Mouse (Mus musculus) layer of hippocampus, adult 9-11 months (tissue): ENCODE measurements around the gene Trmt112.

Experiments used
- DNase-seq: peaks from one replicate; pipeline ENCODE4 v3.0.0; 2022

The Trmt112 gene

DNA sequence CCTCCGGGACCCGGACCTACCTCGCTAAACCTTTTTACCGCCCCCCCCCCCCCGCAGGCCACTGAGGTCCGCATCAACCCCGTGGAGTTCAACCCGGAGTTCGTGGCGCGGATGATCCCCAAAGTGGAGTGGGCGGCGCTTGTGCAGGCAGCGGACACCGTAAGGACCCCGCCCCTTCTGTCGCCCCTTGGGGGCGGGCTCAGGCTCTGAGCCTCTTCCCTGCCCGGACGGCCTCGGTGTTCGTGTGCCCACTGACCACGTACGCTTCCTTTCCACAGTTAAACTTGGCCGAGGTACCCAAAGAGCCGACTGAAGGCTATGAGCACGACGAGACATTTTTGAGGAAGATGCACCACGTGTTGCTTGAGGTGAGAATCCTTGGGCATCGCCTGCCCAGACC lies 808 bp downstream of the Trmt112 start:
- peak; percentile 72 for DNase-seq

DNA sequence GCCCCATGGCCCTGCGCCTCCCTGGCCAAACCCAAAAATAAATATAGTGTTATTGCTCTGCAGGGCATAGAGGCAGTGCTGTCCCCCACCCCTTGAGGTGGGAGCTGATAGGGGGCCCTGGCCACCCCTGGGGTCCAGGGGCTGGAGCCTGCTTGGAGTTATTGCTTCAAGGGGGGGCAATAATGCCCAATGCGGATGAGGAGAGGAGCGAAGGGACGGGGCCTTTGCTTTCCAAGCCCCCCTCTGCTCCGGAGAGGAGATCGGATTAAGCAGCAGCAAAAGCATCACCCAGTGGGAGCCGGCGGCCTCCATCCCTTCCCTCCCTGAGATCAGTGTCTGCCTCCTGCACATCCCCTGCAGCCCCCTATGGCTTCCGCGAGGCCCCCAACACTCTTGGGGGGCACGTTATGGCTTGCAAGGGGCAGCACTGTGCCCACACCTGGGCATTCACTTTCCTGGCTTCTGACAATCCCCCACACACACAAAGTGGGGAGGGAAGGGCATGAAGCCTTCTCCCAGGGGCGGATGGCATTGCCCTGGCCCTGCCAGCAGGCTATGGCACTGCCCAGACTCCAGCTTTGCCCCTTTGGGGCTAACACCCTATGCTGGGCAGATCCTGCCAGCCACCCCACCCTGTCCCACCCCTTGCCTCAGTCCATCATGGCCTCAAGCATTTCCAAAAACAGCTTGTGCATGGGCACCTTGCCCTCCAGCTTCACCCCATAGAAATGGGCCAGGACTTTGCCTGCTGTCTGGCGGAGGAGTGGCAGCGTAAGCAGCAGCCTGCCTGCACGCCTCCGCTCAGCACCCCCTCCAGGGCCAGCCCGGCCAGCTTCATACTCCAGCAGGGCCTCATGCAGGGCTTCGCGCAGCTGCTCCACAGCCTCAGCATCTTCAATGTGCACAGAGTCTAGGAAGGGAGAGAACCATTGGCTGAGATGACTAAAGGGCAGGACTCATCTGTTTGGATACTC lies 1.9 kb downstream of the Trmt112 start:
- DNase-seq = peak; percentile 27

DNA sequence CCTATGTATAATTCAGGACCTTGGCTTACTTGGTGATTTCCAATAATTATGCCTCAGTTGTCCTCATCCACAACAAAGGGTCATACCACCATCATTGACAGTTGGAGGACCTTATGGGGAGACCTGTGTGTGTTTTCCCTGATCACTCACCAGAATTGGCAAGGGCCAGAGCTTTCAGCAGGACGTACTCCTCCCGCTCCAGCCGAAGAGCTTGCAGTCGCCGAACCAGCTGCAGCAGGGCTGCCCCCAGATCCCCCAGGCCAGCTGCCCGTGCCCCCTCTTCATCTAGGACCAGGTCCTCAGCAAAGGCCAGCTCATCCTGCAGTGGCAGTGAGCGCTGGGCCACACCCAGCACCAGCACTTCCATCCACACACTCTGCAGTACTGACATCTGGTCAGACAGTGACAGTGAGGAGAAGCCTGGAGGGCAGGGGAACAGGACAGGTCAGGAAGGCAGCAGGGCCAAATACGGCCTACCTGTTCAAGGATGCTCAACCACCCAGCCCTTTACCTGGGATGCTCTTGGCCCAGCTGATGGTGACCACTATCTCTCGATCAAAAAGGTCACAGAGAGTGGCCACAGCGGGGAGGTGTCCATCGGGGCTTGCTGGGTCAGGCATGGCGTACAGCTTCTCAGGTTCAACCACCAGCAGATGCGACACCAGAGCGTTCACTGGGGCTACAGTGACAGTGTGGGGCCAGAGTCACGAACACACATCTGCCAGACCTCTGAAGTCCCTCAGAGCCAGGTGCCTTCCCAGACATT lies 2.9 kb downstream of the Trmt112 start:
- DNase-seq = peak; percentile 5

DNA sequence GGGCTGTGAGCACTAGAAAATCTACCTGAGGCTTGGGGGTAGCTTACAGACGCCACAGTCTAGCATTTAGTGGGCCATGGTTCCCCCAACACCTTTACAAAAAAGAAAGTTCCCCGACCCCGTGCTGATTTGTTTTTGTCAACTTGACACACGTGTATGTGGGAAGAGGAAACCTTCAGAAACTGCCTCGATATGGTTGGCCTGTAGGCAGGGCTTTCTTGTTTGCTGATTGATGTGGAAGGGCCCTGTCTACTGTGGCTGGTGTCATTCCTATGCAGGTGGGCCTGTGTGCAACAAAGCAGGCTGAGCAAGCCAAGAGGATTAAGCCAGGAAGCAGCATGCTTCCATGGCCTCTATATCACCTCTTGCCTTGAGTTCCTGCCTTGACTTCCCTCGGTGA lies 3.5 kb downstream of the Trmt112 start:
- DNase-seq = no peak

DNA sequence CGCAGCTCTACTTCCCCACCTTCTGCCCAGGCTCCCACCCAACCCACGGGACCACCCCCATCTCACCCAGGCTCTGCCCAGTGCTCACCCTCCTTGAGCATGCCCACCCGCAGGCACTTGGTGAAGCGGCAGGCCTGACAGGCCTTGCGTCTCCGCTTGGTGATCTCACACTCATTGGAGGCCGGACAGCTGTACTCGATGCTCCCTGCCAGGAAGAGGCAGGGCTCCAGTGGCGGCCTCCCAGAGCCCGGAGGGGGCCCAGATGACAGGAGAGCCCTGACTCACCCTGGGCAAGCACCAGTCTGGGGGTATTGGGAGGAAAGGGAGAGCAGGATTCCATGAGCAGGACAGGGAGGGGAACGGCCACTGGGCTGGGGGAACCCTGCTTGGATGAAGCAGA lies 4.5 kb downstream of the Trmt112 start:
- peak; percentile 7 for DNase-seq

DNA sequence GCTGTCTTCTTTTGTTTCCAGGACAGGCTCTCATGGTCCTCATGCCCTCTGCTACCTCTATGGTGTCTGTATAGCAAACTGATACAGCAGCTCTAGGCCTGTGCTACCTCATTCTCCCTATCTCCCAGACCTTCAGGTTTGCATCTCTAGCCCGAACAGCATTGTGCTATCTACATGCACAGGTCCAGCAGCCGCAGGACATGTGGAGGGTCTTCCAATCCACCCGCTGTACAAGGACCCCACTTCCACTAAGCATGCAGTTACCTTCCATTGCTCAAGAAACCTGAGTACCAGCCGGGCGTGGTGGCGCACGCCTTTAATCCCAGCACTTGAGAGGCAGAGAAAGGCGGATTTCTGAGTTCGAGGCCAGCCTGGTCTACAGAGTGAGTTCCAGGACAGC lies 5.0 kb downstream of the Trmt112 start:
- DNase-seq = peak; percentile 1

DNA sequence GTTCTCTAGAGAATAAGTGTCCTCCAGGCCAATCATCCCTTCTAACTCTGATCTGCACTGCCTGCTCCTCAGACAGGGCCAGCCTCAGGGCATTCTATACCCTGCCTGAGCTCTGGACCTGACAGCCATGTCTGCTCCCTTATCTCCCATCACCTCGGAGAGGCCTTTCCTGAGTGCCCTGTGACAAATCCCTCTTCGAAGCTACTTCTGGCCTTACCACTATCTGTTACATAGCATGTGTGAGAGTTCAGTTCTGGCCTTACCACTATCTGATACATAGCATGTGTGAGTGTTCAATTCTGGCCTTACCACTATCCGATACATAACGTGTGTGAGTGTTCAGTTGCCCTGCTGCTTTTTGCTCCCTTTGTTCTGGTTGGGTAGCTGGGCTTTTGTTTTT lies 5.8 kb downstream of the Trmt112 start:
- peak; percentile 1 for DNase-seq

DNA sequence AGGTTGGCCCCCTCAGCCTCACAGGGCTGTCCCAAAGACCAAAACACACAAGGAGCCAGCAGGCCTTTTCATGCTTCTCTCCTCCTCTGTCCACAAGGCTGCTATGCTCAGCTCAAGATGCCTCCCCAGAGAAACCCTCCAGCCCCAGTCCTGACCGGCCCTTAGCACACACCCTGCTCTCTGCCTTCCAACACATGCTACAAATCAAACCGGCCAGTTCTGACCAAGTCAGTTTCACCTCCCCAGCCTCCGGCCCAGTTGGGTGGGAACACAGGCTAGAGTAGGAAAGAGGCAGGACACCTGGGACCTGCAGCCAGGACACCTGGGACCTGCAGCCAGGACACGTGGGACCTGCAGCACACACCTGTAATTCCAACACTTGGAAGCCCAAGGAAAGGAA lies 7.0 kb downstream of the Trmt112 start:
- no peak for DNase-seq

DNA sequence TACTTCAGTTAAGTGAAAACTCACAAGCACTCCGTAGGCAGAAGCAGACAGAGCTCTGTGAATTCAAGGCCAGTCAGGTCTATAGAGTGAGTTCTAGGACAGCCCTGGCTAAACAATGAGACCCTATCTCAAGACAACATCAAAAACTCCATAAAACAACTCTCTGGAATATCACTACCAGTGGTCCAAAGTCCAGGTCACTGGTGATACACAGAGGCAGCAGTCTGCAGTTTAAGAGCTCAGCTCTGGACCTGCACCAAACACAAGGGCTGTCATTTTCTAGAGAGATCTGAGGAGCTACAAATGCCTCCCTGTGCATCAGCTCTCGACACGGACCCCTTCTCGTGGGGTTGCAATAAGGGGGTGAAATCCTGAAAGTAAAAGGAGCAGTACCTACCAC lies 8.8 kb downstream of the Trmt112 start:
- DNase-seq = no peak

DNA sequence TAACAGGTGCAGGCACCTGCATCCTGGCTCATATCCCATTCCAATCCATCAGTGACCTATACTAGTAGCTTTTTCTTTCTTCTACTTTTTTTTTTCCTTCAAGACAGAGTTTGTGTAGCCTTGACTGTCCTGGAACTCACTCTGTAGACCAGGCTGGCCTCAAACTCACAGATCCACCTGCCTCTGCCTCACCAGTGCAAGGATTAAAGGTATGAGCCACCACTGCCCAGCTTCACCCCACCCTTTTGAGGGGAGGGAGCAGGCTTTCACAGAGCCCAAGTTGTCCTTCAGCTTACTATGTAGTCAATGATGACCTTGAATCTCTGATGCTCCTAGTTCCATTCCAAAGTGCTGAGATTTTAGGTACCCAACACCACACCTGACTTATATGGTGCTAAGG lies 9.9 kb downstream of the Trmt112 start:
- DNase-seq = no peak

DNA sequence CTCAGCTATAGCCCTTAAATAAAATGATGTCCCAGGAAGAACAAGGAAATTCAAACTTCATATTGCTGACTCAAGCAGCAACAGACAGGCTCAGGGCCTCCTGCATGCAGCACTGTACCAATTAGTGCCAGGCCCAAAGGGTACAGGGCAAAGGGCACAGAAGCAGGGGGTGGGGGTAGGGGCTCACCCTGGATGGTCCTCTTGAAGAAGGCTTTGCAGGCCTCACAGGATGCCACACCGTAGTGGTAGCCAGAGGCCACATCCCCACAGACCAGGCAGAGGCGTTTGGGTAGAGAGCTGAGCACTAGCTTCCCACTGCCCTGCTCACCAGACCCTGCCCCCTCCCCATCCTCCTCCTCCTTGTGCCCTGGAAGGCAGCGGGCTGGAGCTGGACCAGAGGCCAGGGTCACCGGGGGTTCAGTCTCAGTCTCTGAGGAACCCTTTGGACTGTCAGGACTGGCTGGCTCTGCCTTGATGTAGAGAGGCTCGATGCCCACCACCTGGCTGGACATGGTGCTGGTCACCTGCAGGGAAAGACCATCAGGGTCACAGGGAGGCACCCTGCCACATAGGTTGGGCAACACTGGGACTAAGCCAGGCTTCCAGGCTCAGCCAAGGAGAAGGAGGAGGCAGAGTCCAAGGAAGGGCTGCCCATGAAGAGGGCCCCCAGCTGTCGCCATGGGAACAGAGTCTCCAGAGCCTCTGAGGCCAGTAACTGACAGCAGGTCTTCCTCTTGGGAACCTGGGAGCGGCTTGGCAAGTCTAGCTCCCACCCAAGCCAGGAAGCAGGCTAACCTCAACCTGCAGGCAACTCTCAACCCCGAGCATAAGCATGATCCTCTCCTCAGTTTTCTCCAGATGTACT lies 10.6 kb downstream of the Trmt112 start:
- DNase-seq = peak; percentile 39

DNA sequence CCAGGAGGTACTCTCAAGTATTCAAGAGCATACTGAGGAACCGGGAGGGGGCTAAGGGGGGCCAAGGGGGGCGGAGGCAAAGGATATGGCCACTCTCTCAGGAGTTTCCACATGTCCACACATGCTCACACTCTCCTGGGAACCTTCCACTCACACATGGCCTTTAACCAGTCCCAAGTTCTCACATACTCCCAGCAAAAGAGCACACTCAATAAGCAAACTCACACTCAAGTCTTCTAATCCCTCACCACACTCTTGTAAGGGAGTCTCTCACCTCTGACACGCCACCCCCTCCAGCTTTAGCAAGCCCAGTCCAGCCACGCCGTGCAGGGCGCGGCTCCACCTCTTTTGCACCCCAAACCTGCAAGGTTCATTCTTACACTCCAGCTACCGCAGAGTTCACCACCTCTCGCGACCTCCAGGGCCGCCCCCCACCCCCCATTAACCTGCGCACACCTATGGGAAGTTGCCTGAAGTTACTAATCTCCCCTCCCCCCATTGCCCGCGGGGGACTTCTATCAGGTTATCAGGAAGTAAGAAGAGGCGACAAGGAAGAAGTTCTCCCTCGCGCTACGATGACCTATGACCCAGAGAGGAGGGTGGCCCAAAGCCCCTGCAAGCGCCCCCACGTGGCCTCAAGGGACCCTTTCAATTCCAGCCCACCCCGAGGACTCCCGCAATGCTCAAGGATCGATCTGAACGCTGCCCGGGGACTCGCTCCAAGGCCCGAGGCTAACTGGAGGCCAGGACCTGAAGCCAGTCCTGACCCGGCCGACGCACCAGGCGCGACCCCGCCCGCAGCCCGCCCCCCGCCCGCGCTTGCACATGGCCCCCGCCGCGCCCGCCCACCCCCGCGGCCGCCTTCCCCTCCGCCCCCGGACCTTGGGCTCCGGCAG lies 11.5 kb downstream of the Trmt112 start:
- DNase-seq = peak; percentile 68

DNA sequence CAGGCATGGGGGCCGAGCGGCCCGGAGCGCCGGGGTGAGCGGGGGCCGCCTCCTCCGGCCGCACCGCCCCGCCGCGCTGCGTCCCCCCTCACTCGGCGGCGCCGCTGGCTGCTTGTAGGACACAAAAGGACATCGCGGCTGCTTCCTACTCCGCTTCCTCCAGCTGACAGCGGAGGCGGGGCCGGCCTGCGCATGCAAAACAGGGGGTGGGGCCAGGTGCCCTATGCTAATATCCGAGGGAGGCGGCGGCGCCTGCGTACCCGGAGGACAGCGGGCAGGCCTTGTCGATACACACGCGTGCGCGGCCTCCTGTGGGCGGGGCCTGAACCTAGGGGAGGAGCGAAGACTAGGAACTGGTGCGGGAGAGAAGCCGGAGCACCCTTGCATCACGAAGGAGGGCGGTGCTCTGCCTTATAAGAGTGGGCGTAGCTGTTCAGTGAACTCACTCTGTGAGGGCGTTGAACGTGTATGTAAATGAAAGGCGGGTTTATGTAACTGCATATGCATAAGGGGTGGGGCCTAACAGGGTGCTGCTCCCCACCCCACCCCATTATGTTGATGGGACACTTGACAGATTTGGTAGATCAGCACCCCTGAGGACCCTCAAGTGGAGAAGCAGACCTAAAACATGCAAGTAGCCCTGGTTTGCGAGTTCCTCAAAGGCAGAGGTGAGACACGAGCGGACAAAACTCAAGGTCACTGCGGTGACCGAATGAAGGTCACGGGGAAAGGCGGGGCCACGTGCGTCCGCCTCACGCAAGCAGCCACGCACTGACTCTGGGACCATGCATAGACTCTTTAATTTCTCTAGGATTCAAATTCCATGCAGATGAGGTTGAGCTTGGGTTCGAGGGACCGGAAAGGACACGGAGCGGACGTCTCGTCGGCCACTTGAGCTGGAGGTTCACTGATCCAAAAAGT lies 12.4 kb downstream of the Trmt112 start, which contains the start of gene Esrra:
Gene Esrra, minus strand, starts transcription at position 167 of the 921 bp plus-strand sequence.
- peak; percentile 100 for DNase-seq

DNA sequence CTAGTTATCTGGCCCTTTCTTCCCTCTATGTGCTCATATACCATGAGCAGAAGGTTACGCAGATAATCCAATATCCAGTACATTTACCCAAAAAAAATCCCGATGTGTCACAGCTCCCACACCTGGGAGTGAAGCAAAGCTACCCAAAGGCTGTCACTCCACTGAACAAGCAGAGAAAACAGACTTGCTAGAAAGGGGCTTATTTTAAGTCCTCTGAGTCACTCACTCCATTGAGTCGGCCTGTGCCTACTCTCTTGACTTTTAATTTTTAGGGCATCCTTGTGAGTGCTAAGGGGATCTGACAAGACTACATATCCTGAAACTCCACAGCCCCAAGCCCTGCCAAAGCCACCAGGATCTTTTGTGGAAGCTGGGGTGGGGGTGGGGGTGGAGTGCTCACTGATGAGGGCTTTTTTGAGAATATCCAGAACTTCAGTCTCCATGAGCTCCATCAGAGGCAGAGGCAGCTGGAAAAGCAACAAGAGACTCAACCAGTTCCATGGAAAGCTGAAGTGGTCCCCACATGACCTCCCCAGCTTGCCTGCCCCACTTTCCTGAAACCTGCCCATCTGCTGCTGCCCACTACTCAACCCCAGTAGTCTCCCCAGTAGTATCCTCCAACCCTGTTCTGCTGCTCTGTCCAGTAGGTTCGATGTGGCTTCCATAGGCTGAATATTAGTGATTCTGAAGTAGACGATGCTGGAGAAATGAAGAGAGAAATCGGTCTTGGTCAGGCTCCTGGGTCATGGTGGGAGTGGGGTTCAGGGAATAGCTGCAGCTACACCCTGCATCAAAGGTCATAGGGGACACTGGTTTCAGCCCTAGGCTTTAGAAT lies 13.6 kb downstream of the Trmt112 start:
- no peak for DNase-seq

DNA sequence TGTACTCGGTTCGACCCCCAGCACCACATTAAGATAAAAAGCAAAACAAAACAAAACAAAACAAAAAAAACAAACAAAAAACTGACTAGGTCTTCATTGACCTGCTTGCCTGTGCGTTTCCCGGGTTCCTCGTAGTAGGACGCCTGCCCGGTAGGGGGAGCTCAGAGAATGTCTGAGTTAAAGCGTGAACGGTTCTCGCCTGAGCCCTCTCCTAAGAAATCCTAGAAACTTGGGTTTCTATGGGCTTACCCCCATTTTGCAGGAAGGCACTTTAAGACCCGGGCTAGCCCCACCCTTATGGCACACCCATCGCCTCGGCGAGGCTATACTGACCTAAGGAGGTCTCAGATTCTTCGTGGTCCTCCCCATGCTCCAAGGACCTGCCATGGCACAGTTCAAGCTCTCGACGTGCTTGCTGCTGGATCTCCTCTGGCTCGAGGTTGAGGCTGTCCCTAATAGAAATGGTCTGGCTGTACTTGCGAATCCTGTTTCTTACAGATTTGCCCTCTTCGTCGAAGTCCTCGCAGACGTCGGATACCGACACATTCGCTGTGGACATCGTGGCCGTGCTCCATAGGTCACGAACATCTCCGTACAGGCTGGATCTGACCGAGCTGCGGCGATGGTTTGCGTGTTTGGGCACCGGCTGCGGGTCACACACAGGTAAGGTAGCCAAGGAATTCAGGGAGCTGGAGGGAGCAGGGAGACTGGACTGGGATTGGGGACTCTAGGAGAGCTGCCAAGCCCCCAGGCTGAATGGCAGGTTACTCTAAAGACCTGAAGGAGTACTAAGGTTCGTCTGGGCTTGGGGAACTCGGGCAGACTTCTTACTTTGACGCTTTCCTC lies 15.2 kb downstream of the Trmt112 start:
- DNase-seq = peak; percentile 74

DNA sequence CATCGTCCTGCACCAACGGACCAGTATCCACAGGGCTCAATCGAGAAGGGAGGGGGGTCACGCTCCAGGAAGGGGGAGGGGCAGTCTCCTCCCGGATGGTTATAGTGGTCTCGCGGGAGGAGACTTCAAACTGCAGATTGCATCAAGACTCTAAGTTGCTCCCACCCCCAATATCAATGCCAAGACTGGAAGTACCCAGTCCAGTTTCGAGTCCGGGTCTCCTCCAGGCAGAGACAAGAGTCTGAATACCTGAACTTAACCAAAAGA lies 15.7 kb downstream of the Trmt112 start, which contains the start of gene Catsperz:
Gene Catsperz, minus strand, starts transcription at position 74 of the 267 bp plus-strand sequence.
- DNase-seq = no peak

DNA sequence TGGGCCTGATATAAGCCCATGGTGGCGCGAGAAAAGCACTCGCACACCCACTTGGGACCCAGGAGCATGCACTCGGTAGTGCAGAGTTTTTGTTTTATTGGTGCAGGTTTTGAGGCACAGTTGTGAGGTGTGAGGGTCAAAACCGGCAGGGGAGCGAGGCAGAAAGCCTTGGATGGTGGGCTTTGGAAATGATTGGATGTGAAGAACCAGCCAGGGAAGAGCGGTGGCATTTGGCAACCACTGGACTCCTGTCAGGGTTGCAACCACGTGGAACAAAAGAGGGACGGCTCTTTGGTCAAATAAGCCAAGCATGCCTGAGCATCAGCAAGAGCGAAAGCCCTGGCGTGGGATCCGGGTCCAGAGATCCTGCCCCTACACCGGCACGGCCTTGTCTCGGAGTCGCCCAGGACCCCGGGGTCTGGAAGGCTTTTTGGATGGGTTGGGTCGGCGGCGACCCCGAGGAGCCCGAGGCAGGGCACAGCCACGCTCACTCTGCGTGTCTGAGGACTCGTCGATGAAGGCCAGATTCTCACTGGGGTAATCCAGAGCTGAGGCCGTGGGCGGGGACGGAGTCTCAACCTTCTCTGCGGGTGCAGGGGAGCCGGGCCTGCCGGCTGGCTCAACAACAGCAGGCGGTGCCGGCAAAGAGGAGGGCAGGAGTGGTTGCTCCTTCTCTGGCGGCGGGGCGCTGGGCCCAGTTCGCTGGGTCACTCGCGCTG lies 16.3 kb downstream of the Trmt112 start:
- no peak for DNase-seq

DNA sequence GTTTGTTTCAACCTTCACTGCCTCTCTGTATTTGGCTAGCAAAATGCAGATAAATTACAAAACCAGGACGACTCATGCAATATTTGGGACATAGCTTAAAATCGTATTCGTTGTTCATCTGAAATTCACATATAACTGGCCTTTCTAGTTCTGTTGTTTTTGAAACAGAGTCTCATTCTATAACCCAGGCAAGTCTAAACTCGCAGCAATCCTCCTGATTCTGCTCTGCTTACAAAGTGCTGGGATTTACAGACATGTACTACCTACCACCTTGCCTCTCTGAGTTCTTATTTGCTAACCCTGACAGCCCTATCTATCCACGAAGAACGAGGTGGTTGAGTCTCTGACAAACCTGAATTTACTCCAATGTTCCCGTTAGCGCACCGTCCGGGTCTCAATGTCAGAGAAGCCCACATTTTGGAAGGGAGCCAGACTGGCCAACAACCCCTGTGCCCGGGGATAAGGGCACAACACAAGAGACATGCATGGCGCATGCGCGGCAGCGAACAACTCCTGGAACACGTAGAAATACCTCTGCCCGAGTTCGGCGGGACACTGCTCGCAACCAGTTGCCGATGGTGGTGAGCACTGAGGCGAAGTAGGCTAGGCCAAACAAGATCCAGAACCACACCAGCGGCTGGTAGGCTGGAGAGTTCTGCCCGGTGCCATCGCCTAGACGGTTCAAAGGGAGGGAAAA lies 17.2 kb downstream of the Trmt112 start:
- DNase-seq = no peak
